Mouse (Mus musculus): ENCODE measurements around the gene Rsad2.

The Rsad2 gene

GRCm38 (mm10) chr12:26399391-26399790 is 56.9 kb downstream of the Rsad2 start:
- DNase-seq = no peak

DNA sequence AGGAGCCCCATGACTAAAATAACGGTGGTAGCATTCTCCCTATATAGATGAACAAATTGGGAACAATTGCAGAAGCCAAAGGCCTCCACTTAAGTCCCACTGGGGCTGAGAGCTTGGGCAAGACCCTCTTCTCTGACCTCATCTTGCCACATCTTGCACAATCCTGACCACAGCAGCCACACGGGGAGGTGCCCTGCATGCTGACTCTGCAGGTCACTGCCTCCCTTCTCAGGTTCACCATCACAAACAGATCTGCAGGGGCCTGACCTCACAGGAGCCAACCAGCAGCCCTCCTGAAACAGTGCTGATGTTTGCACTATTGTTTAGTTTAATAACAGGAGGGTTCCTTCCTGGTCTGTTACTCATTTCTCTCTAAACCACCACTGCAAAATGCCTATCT is 57.7 kb downstream of the Rsad2 start:
- DNase-seq = no peak

- DNase-seq = no peak
Observed at GRCm38 (mm10) chr12:26394485-26395470, 61.5 kb downstream of the Rsad2 start.

DNA sequence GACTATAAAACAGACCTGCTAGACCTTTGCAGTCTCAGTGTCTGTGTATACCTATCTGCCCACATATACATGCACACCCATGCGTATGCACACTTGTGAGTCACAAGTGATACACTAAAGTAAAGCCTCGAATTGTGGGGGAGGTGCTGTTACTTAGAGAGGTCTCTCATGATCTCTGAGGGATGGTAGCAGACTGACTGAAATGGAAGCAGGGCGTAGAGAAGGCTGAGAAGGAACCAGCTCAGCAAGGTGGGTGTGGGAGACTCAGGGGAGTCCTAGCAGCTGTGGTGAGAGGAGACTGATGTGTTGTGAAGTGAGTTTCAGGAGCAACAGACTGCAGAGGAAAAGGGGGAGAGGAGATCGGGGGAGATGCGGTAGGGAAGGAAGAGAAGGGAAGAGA is 63.0 kb downstream of the Rsad2 start:
- no peak for DNase-seq

Measured in heart, adult 11 months (tissue).